Mouse (Mus musculus) v-Abl transformed pro-B cells (cell line): ENCODE measurements around the gene Gm17542.
"Not testable (repeated sequence)": the region's sequence is repeated elsewhere in the genome, so short reads cannot be mapped to it uniquely, and the experiment has no call there.

Experiments used
- in situ Hi-C, 2 experiments: fragments of 400-800 bp; cut with MboI; formaldehyde crosslinking; loops; one replicate each; pipeline ENCODE4 v1.15.1; 2025; ENCODE audit not compliant: unreplicated experiment in 2 of 2

Gene Gm17542

GRCm38 (mm10) chr10:58718110-58718509 lies at the start of gene Gm17542:
Gm17542 (minus strand) TSS chr10:58718210.
- in situ Hi-C loops: not testable (repeated sequence)

- in situ Hi-C loops: no loop called here
Measured at GRCm38 (mm10) chr10:58739779-58740178, 21.8 kb upstream of the Gm17542 start.

GRCm38 (mm10) chr10:58738152-58738551 lies 20.1 kb upstream of the Gm17542 start:
- in situ Hi-C loops: no loop called here

GRCm38 (mm10) chr10:58714789-58715148 lies 3.2 kb downstream of the Gm17542 start:
- in situ Hi-C loops: no loop called here

GRCm38 (mm10) chr10:58713855-58714788 lies 3.9 kb downstream of the Gm17542 start:
- in situ Hi-C loops: no loop called here

- in situ Hi-C loops: no loop called here
Measured at GRCm38 (mm10) chr10:58713225-58713624, 4.8 kb downstream of the Gm17542 start.

GRCm38 (mm10) chr10:58709021-58709420 lies 9.0 kb downstream of the Gm17542 start:
- in situ Hi-C loops: no loop called here

- in situ Hi-C loops: no loop called here
Measured at GRCm38 (mm10) chr10:58700578-58700977, 17.4 kb downstream of the Gm17542 start.

- in situ Hi-C loops: no loop called here
Measured at GRCm38 (mm10) chr10:58700160-58700559, 17.9 kb downstream of the Gm17542 start.

- in situ Hi-C loops: loop anchor here in 1 of 2 experiments (25.0 kb wide), 1 partner anchor 337 kb away; no protein-coding TSS in a partner anchor
Measured at GRCm38 (mm10) chr10:58698955-58699354, 19.1 kb downstream of the Gm17542 start.

- in situ Hi-C loops: loop anchor here in 1 of 2 experiments (25.0 kb wide), 1 partner anchor 329 kb away; no protein-coding TSS in a partner anchor
Measured at GRCm38 (mm10) chr10:58691051-58691450, 27.0 kb downstream of the Gm17542 start.

GRCm38 (mm10) chr10:58679298-58679697 lies 38.7 kb downstream of the Gm17542 start:
- in situ Hi-C loops: loop anchor here in 1 of 2 experiments (25.0 kb wide), 1 partner anchor 317 kb away; no protein-coding TSS in a partner anchor

GRCm38 (mm10) chr10:58675533-58675932 lies 42.5 kb downstream of the Gm17542 start, which contains the start of gene Edar:
Edar (minus strand) TSS chr10:58675654.
- in situ Hi-C loops: loop anchor here in 1 of 2 experiments (25.0 kb wide), 1 partner anchor 313 kb away; no protein-coding TSS in a partner anchor

- in situ Hi-C loops: no loop called here
Measured at GRCm38 (mm10) chr10:58673278-58674061, 44.5 kb downstream of the Gm17542 start.

GRCm38 (mm10) chr10:58672557-58673277 lies 45.3 kb downstream of the Gm17542 start:
- in situ Hi-C loops: no loop called here

GRCm38 (mm10) chr10:58663868-58664267 lies 54.1 kb downstream of the Gm17542 start:
- in situ Hi-C loops: no loop called here
